Mouse (Mus musculus): ENCODE measurements around the gene Tbx19.

Gene Tbx19

GRCm38 (mm10) chr1:165160723-165161405, at the start of gene Tbx19:
TSS of gene Tbx19 (minus strand) at chr1:165160773.
- DNase-seq = no peak

- no peak for DNase-seq
Observed at GRCm38 (mm10) chr1:165205591-165205990, 45.0 kb upstream of the Tbx19 start.

- no peak for DNase-seq
Observed at GRCm38 (mm10) chr1:165203488-165204035, 43.0 kb upstream of the Tbx19 start.

GRCm38 (mm10) chr1:165201445-165202012, 41.0 kb upstream of the Tbx19 start:
- no peak for DNase-seq

GRCm38 (mm10) chr1:165200748-165201147, 40.2 kb upstream of the Tbx19 start:
- no peak for DNase-seq

GRCm38 (mm10) chr1:165199639-165200038, 39.1 kb upstream of the Tbx19 start:
- peak in 1 of 2 experiments; percentile 26 for DNase-seq

GRCm38 (mm10) chr1:165198951-165199350, 38.4 kb upstream of the Tbx19 start:
- DNase-seq = peak in 1 of 2 experiments; percentile 55

GRCm38 (mm10) chr1:165197875-165198274, 37.3 kb upstream of the Tbx19 start:
- DNase-seq = no peak

GRCm38 (mm10) chr1:165195396-165195960, 34.9 kb upstream of the Tbx19 start:
- no peak for DNase-seq

GRCm38 (mm10) chr1:165194662-165195013, 34.1 kb upstream of the Tbx19 start:
- DNase-seq = no peak

GRCm38 (mm10) chr1:165193880-165194661, 33.5 kb upstream of the Tbx19 start, which contains the start of gene Sft2d2:
TSS of gene Sft2d2 (minus strand) at chr1:165194438.
- peak; percentile 97 for DNase-seq

GRCm38 (mm10) chr1:165193426-165193825, 32.9 kb upstream of the Tbx19 start:
- no peak for DNase-seq

GRCm38 (mm10) chr1:165192714-165193264, 32.2 kb upstream of the Tbx19 start:
- no peak for DNase-seq

GRCm38 (mm10) chr1:165192102-165192501, 31.5 kb upstream of the Tbx19 start:
- DNase-seq = no peak

- no peak for DNase-seq
Observed at GRCm38 (mm10) chr1:165191611-165192010, 31.0 kb upstream of the Tbx19 start.

- no peak for DNase-seq
Observed at GRCm38 (mm10) chr1:165190571-165191273, 30.1 kb upstream of the Tbx19 start.

- DNase-seq = no peak
Observed at GRCm38 (mm10) chr1:165190068-165190467, 29.5 kb upstream of the Tbx19 start.

- DNase-seq = no peak
Observed at GRCm38 (mm10) chr1:165188806-165189580, 28.4 kb upstream of the Tbx19 start.

- DNase-seq = no peak
Observed at GRCm38 (mm10) chr1:165187357-165187756, 26.8 kb upstream of the Tbx19 start.

- no peak for DNase-seq
Observed at GRCm38 (mm10) chr1:165186491-165186890, 25.9 kb upstream of the Tbx19 start.

GRCm38 (mm10) chr1:165185116-165185515, 24.5 kb upstream of the Tbx19 start:
- peak; percentile 24 to 75 for DNase-seq

All from kidney, adult 8-10 months (tissue).